ENCODE assay signal across 11 mouse cellular contexts in genomic region chr5:107054900-107055452, GRCm38 (mm10).
DNase-seq lines count a peak whose midpoint lies in the region; ATAC-seq and TF ChIP-seq lines count a peak whose summit lies in the region.
"Had no signal": no experiment of that assay in that cellular context is flagged by ENCODE, and none has a peak within 500 bp of the region (broad histone marks: within the 10 kb centered on the region; RNA-seq: fewer than 3 reads in every experiment).

No protein-coding gene starts in this region.

- ATAC-seq in intestine, embryonic 14.5 days (replicated peaks; ENCODE audit: low FRiP score, low TSS enrichment, low read depth), result peak; percentile 50
- no peak for ATAC-seq in intestine, postnatal 0 days

- H3K4me3 ChIP-seq in intestine, embryonic 14.5 days (ENCODE audit: low read depth, low read length), result no peak overlapping the region
- no peak overlapping the region for H3K4me3 ChIP-seq in intestine, postnatal 0 days (ENCODE audit: low read depth, low read length)
- H3K4me3 ChIP-seq in limb, embryonic 10.5 days, result no peak overlapping the region
- H3K4me3 ChIP-seq: limb, embryonic 13.5 days had no signal

- TF ChIP-seq CTCF in intestine, postnatal 0 days (IDR thresholded peaks at IDR 0.05; ENCODE audit: low read depth), result no peak

- no peak overlapping the region for H3K27ac ChIP-seq in intestine, embryonic 14.5 days (ENCODE audit: low read depth)
- no peak overlapping the region for H3K27ac ChIP-seq in intestine, postnatal 0 days (ENCODE audit: low read depth, low read length)
- peak overlapping the region; percentile 61 for H3K27ac ChIP-seq in limb, embryonic 10.5 days
- H3K27ac ChIP-seq: limb, embryonic 13.5 days had no signal

- H3K4me1 ChIP-seq in intestine, embryonic 14.5 days (replicated peaks; ENCODE audit: control insufficient read depth, insufficient read depth, low read length), result 0 out of 2 replicates have a peak, but pooled peaks cover 13% of the 10 kb centered on the region
- peaks cover 3% of the 10 kb centered on the region; the same call in 1 of the 2 replicates for H3K4me1 ChIP-seq in intestine, postnatal 0 days (replicated peaks; ENCODE audit: control insufficient read depth, insufficient read depth, low read length)
- peaks cover 22% of the 10 kb centered on the region for H3K4me1 ChIP-seq in limb, embryonic 10.5 days

- H3K9ac ChIP-seq in intestine, embryonic 14.5 days (ENCODE audit: low read length), result no peak overlapping the region
- H3K9ac ChIP-seq in intestine, postnatal 0 days (ENCODE audit: low read depth, low read length), result no peak overlapping the region
- H3K9ac ChIP-seq: limb, embryonic 13.5 days had no signal

- H3K36me3 ChIP-seq in intestine, embryonic 14.5 days (ENCODE audit: control insufficient read depth, insufficient read depth, low read length), result no peaks in the 10 kb centered on the region
- no peaks in the 10 kb centered on the region for H3K36me3 ChIP-seq in intestine, postnatal 0 days (ENCODE audit: control insufficient read depth, insufficient read depth)
- H3K36me3 ChIP-seq in limb, embryonic 10.5 days, result no peaks in the 10 kb centered on the region
- H3K36me3 ChIP-seq: limb, embryonic 13.5 days had no signal

- H3K9me3 ChIP-seq in intestine, embryonic 14.5 days (ENCODE audit: control insufficient read depth, low read length), result no peaks in the 10 kb centered on the region
- H3K9me3 ChIP-seq in intestine, postnatal 0 days (ENCODE audit: control insufficient read depth), result no peaks in the 10 kb centered on the region
- H3K9me3 ChIP-seq in limb, embryonic 10.5 days (replicated peaks), result no peaks in the 10 kb centered on the region
- H3K9me3 ChIP-seq: limb, embryonic 13.5 days had no signal

- DNase-seq in adrenal gland, adult (ENCODE audit: inconsistent age in 2 of 2, low spot score in 1 of 2), result peak; percentile 47 to 68
- DNase-seq in adrenal gland, adult 18-20 months (ENCODE audit: low spot score in 2 of 2), result no peak
- DNase-seq in intestine, embryonic 14.5 days (ENCODE audit: low spot score), result no peak
- peak; percentile 42 for DNase-seq in NIH3T3 (ENCODE audit: low read depth)
- DNase-seq in limb, embryonic 10.5 days (ENCODE audit: low spot score), result no peak
- no peak for DNase-seq in c-Kit-positive CD71-positive TER-119-positive erythroid progenitor cells, embryonic 14.5 days (ENCODE audit: low spot score)
- DNase-seq in adipocyte (ENCODE audit: low spot score), result no peak
- DNase-seq: lung, postnatal 14 days; thymus, postnatal 25 days had no signal

- no peak overlapping the region for H3K4me2 ChIP-seq in intestine, embryonic 14.5 days (ENCODE audit: low read length)
- H3K4me2 ChIP-seq in intestine, postnatal 0 days (replicated peaks; ENCODE audit: low read depth), result no peak overlapping the region
- H3K4me2 ChIP-seq: limb, embryonic 13.5 days had no signal

- H3K27me3 ChIP-seq in intestine, embryonic 14.5 days (replicated peaks; ENCODE audit: control insufficient read depth, insufficient read depth, low read length), result no peaks in the 10 kb centered on the region
- no peaks in the 10 kb centered on the region for H3K27me3 ChIP-seq in intestine, postnatal 0 days (replicated peaks; ENCODE audit: control insufficient read depth, insufficient read depth, low read length)
- H3K27me3 ChIP-seq in limb, embryonic 10.5 days (ENCODE audit: low read depth, poor library complexity, severe bottlenecking), result no peaks in the 10 kb centered on the region
- H3K27me3 ChIP-seq: limb, embryonic 13.5 days had no signal

- WGBS in intestine, embryonic 14.5 days, result 30% methylated on average over 6 of the region's 6 CpGs
- WGBS in intestine, postnatal 0 days, result 29% methylated on average over 6 of the region's 6 CpGs
- 58% methylated on average over 6 of the region's 6 CpGs for WGBS in limb, embryonic 10.5 days

Comparison
In these comparisons a context has a peak if more than half of its experiments do, and no peak if none do; other contexts are left out.
1. DNase-seq: peak in adrenal gland, adult (2 of 2) and NIH3T3 (single experiment); none in adrenal gland, adult 18-20 months (0 of 2), intestine, embryonic 14.5 days (single experiment), limb, embryonic 10.5 days (single experiment), c-Kit-positive CD71-positive TER-119-positive erythroid progenitor cells, embryonic 14.5 days (single experiment) and adipocyte (single experiment).